Mouse (Mus musculus) liver, embryonic 18 days (tissue): ENCODE measurements around the gene Serpina6. TPM values are rescaled to one million over a fixed set of nuclear protein-coding genes. Genes with fewer than 3 reads are reported as not detected.

Experiments
- polyA plus RNA-seq: library from polyadenylated mRNA; depleted of rRNA; stranded (reverse); fragments of >200 nt; gene quantifications from 2 replicates; pipeline ENCODE4 v1.2.3, GENCODE M21; 2012; rRNA removed

The Serpina6 gene
- 14.8 and 25.0 TPM in 2 replicates for polyA plus RNA-seq

GRCm38 (mm10) chr12:103656848-103657626, at the start of gene Serpina6:
Gene Serpina6 (minus strand): TSS chr12:103657212.

GRCm38 (mm10) chr12:103695429-103695828, 38.4 kb upstream of the Serpina6 start, which contains the start of gene Serpina1f:
Gene Serpina1f (minus strand): TSS chr12:103695529.

GRCm38 (mm10) chr12:103676039-103676438, 19.0 kb upstream of the Serpina6 start, which contains the start of gene Serpina16:
Gene Serpina16 (minus strand): TSS chr12:103676139.

GRCm38 (mm10) chr12:103631203-103631612, 25.8 kb downstream of the Serpina6 start, which contains the start of gene Serpina10:
Gene Serpina10 (minus strand): TSS chr12:103631444.

Other genes with a start within 250 kb of the Serpina6 start
- 0.14 and 0.22 TPM in 2 replicates for gene 9330161L09Rik, start 249.4 kb downstream of the Serpina6 start, polyA plus RNA-seq
- gene Ddx24, start 231.4 kb downstream of the Serpina6 start, polyA plus RNA-seq: 23.8 and 25.5 TPM in 2 replicates
- 33.9 and 52.3 TPM in 2 replicates for gene Ifi27, start 223.0 kb downstream of the Serpina6 start, polyA plus RNA-seq
- 26.0 and 70.7 TPM in 2 replicates for gene Ifi27l2a, start 213.5 kb downstream of the Serpina6 start, polyA plus RNA-seq
- gene Ifi27l2b, start 200.0 kb downstream of the Serpina6 start, polyA plus RNA-seq: 0.13 TPM in 1 of 2 replicates, not detected in the other
- gene Ppp4r4, start 124.9 kb downstream of the Serpina6 start, polyA plus RNA-seq: 1.2 and 1.3 TPM in 2 replicates
- 53.2 and 56.2 TPM in 2 replicates for gene Serpina10, start 25.8 kb downstream of the Serpina6 start, polyA plus RNA-seq
- 0.01 TPM in 1 of 2 replicates, not detected in the other for gene Serpina16, start 18.9 kb upstream of the Serpina6 start, polyA plus RNA-seq
- gene Serpina1f, start 38.3 kb upstream of the Serpina6 start, polyA plus RNA-seq: not detected in 2 replicates
- gene Serpina1d, start 116.4 kb upstream of the Serpina6 start, polyA plus RNA-seq: 1,315 and 1,572 TPM in 2 replicates
- gene Serpina1b, start 173.2 kb upstream of the Serpina6 start, polyA plus RNA-seq: 2,401 and 2,510 TPM in 2 replicates
- gene Serpina1a, start 206.3 kb upstream of the Serpina6 start, polyA plus RNA-seq: 2,492 and 2,846 TPM in 2 replicates
- 1,205 and 1,238 TPM in 2 replicates for gene Serpina1c, start 247.7 kb upstream of the Serpina6 start, polyA plus RNA-seq